22 mouse cellular contexts compared by ENCODE assay signal in the genomic region with DNA sequence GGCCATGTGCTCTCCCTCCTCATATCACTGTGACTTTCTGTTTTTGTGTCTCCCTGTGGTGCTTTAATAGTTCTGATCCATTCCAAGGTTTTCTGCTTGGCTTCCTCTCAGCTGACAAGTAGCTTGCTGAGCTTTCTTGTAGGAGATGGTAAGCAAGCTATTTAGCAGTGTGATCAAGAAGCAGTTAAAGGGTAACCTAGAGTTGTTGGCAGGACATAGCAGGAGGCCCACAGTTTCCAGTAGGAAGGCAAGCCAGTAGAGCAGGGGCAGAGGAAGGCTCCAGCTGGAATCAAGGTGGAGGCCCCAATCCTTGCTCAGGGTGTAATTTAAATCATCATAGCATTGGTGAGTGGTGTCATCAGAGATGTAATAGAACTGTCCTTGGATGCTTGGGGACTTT. TPM values are rescaled to one million over a fixed set of nuclear protein-coding genes. Genes with fewer than 3 reads are reported as not detected.
A peak's percentile ranks its signal among the peaks of the same experiment; 100 is the strongest.
DNase-seq lines count a peak whose midpoint lies in the region; ATAC-seq and TF ChIP-seq lines count a peak whose summit lies in the region.
"Had no signal": no experiment of that assay in that cellular context is flagged by ENCODE, and none has a peak within 500 bp of the region (broad histone marks: within the 10 kb centered on the region; RNA-seq: fewer than 3 reads in every experiment).

No protein-coding gene starts in this region.

- peak; percentile 47 for DNase-seq in kidney, adult 18-20 months
- peak; percentile 46 to 77 for DNase-seq in kidney, postnatal 25 days
- DNase-seq in spleen, adult 12 weeks (ENCODE audit: low spot score) = no peak
- DNase-seq in embryo, embryonic 9.5 days (ENCODE audit: extremely low spot score) = no peak
- DNase-seq in lung, postnatal 0 days (ENCODE audit: low spot score) = no peak
- DNase-seq: adrenal gland, postnatal 10 days; cerebellum, adult 11 months; cerebellum, adult 8-10 months; cerebellum, postnatal 14 days; embryo, embryonic 11 days; gastrocnemius, postnatal 36 days; heart, adult 18-20 months; heart, postnatal 14 days had no signal

- no peak overlapping the region for H3K4me3 ChIP-seq in kidney, embryonic 14.5 days (ENCODE audit: low read length)
- H3K4me3 ChIP-seq in kidney, embryonic 15.5 days (replicated peaks) = no peak overlapping the region
- H3K4me3 ChIP-seq in lung, postnatal 0 days (ENCODE audit: low read depth, low read length) = no peak overlapping the region
- H3K4me3 ChIP-seq: embryonic facial prominence, embryonic 12.5 days; forebrain, embryonic 15.5 days; heart, embryonic 15.5 days had no signal

- no peak for TF ChIP-seq EP300 in lung, postnatal 0 days (IDR thresholded peaks at IDR 0.05)

- no peaks in the 10 kb centered on the region for H3K9me3 ChIP-seq in kidney, embryonic 14.5 days (ENCODE audit: control insufficient read depth, low read length)
- H3K9me3 ChIP-seq in kidney, embryonic 15.5 days (replicated peaks) = no peaks in the 10 kb centered on the region
- no peaks in the 10 kb centered on the region for H3K9me3 ChIP-seq in lung, postnatal 0 days (ENCODE audit: low read length)
- H3K9me3 ChIP-seq: embryonic facial prominence, embryonic 12.5 days; forebrain, embryonic 15.5 days; heart, embryonic 15.5 days had no signal

- H3K27me3 ChIP-seq in kidney, embryonic 14.5 days (ENCODE audit: control insufficient read depth, insufficient read depth, low read length) = no peaks in the 10 kb centered on the region
- H3K27me3 ChIP-seq in kidney, embryonic 15.5 days = no peaks in the 10 kb centered on the region
- H3K27me3 ChIP-seq in lung, postnatal 0 days (replicated peaks; ENCODE audit: insufficient read depth, low read length) = no peaks in the 10 kb centered on the region
- H3K27me3 ChIP-seq: embryonic facial prominence, embryonic 12.5 days; forebrain, embryonic 15.5 days; heart, embryonic 15.5 days had no signal

- no peak overlapping the region for H3K4me2 ChIP-seq in kidney, embryonic 14.5 days (replicated peaks; ENCODE audit: low read depth, low read length)
- H3K4me2 ChIP-seq in kidney, embryonic 15.5 days = no peak overlapping the region
- no peak overlapping the region for H3K4me2 ChIP-seq in lung, postnatal 0 days (replicated peaks; ENCODE audit: low read depth, low read length)
- H3K4me2 ChIP-seq: embryonic facial prominence, embryonic 12.5 days; forebrain, embryonic 15.5 days; heart, embryonic 11.5 days; heart, embryonic 15.5 days had no signal

- TF ChIP-seq CTCF in lung, postnatal 0 days (IDR thresholded peaks at IDR 0.05) = no peak

- H3K9ac ChIP-seq in kidney, embryonic 14.5 days (ENCODE audit: low read depth, low read length) = no peak overlapping the region
- no peak overlapping the region for H3K9ac ChIP-seq in kidney, embryonic 15.5 days
- H3K9ac ChIP-seq in lung, postnatal 0 days (replicated peaks; ENCODE audit: low read depth) = no peak overlapping the region
- H3K9ac ChIP-seq: embryonic facial prominence, embryonic 12.5 days; forebrain, embryonic 15.5 days; heart, embryonic 15.5 days had no signal

- H3K27ac ChIP-seq in kidney, embryonic 14.5 days (ENCODE audit: low read depth, low read length) = no peak overlapping the region
- peak overlapping the region; percentile 30; the same call in 1 of the 2 replicates for H3K27ac ChIP-seq in kidney, embryonic 15.5 days
- no peak overlapping the region for H3K27ac ChIP-seq in lung, postnatal 0 days (ENCODE audit: low read length)
- H3K27ac ChIP-seq: embryonic facial prominence, embryonic 12.5 days; forebrain, embryonic 15.5 days; heart, embryonic 15.5 days had no signal

- ATAC-seq in kidney, embryonic 14.5 days (ENCODE audit: low FRiP score, low TSS enrichment) = no peak
- no peak for ATAC-seq in kidney, embryonic 15.5 days (replicated peaks; ENCODE audit: low FRiP score)
- no peak for ATAC-seq in lung, postnatal 0 days
- ATAC-seq: forebrain, embryonic 15.5 days had no signal

- H3K4me1 ChIP-seq in kidney, embryonic 14.5 days (ENCODE audit: control insufficient read depth, insufficient read depth, low read length) = no peaks in the 10 kb centered on the region
- H3K4me1 ChIP-seq in kidney, embryonic 15.5 days = no peaks in the 10 kb centered on the region
- no peaks in the 10 kb centered on the region for H3K4me1 ChIP-seq in lung, postnatal 0 days (ENCODE audit: insufficient read depth, low read depth, low read length)
- H3K4me1 ChIP-seq: embryonic facial prominence, embryonic 12.5 days; forebrain, embryonic 15.5 days; heart, embryonic 15.5 days had no signal

- no peaks in the 10 kb centered on the region for H3K36me3 ChIP-seq in kidney, embryonic 14.5 days (ENCODE audit: control insufficient read depth, insufficient read depth, low read length)
- no peaks in the 10 kb centered on the region for H3K36me3 ChIP-seq in kidney, embryonic 15.5 days
- no peaks in the 10 kb centered on the region for H3K36me3 ChIP-seq in lung, postnatal 0 days (ENCODE audit: insufficient read depth, low read length)
- H3K36me3 ChIP-seq: embryonic facial prominence, embryonic 12.5 days; forebrain, embryonic 15.5 days; heart, embryonic 15.5 days had no signal

RNA-seq across cellular contexts. Expression of a gene that starts 43.6 kb away (rescaled TPM):
- polyA plus RNA-seq in kidney, embryonic 14.5 days (2014; fragmentation: Nextera tagmentation; extraction: Ambion mirVana) = not detected in 2 replicates
- 0.04 and 0.12 TPM in 2 replicates for polyA plus RNA-seq in kidney, embryonic 15.5 days (2015; fragmentation: Nextera tagmentation; extraction: Ambion mirVana)
- polyA plus RNA-seq in lung, postnatal 0 days (2015; fragmentation: Nextera tagmentation; extraction: Ambion mirVana) = 0.05 TPM in 1 of 2 replicates, not detected in the other
- polyA plus RNA-seq: embryonic facial prominence, embryonic 12.5 days; forebrain, embryonic 11.5 days; forebrain, embryonic 15.5 days; heart, embryonic 11.5 days; heart, embryonic 15.5 days had no signal

RNA-seq across cellular contexts. Expression of a gene that starts 50.7 kb away (rescaled TPM):
- not detected in 2 replicates for polyA plus RNA-seq in kidney, embryonic 14.5 days (2014; fragmentation: Nextera tagmentation; extraction: Ambion mirVana)
- polyA plus RNA-seq in kidney, embryonic 15.5 days (2015; fragmentation: Nextera tagmentation; extraction: Ambion mirVana) = not detected in 2 replicates
- polyA plus RNA-seq in lung, postnatal 0 days (2015; fragmentation: Nextera tagmentation; extraction: Ambion mirVana) = not detected in 2 replicates
- polyA plus RNA-seq: brain, embryonic 14.5 days; C2C12; embryonic facial prominence, embryonic 12.5 days; forebrain, embryonic 11.5 days; forebrain, embryonic 15.5 days; heart, embryonic 11.5 days; heart, embryonic 15.5 days had no signal

Comparison
In these comparisons a context has a peak if more than half of its experiments do, and no peak if none do; other contexts are left out.
1. DNase-seq: peak in kidney, adult 18-20 months (single experiment) and kidney, postnatal 25 days (2 of 2); none in spleen, adult 12 weeks (single experiment), embryo, embryonic 9.5 days (single experiment) and lung, postnatal 0 days (single experiment).